ENCODE assay signal across 29 mouse cellular contexts in genomic region chr10:118479244-118479643, GRCm38 (mm10). TPM values are rescaled to one million over a fixed set of nuclear protein-coding genes. Genes with fewer than 3 reads are reported as not detected.
A peak's percentile ranks its signal among the peaks of the same experiment; 100 is the strongest.
DNase-seq lines count a peak whose midpoint lies in the region; ATAC-seq lines count a peak whose summit lies in the region.
"Had no signal": no experiment of that assay in that cellular context is flagged by ENCODE, and none has a peak within 500 bp of the region (broad histone marks: within the 10 kb centered on the region; RNA-seq: fewer than 3 reads in every experiment).

No protein-coding gene starts in this region.

- H3K9me3 ChIP-seq in forebrain, embryonic 16.5 days (ENCODE audit: control insufficient read depth, low read length), result no peaks in the 10 kb centered on the region
- H3K9me3 ChIP-seq: embryonic facial prominence, embryonic 13.5 days; forebrain, embryonic 15.5 days; hindbrain, embryonic 13.5 days; limb, embryonic 15.5 days; liver, embryonic 15.5 days; midbrain, embryonic 12.5 days; neural tube, embryonic 12.5 days had no signal

- no peaks in the 10 kb centered on the region for H3K27me3 ChIP-seq in forebrain, embryonic 16.5 days (replicated peaks; ENCODE audit: control insufficient read depth, insufficient read depth, low read length)
- H3K27me3 ChIP-seq: embryonic facial prominence, embryonic 13.5 days; forebrain, embryonic 15.5 days; hindbrain, embryonic 13.5 days; limb, embryonic 15.5 days; liver, embryonic 15.5 days; midbrain, embryonic 12.5 days; neural tube, embryonic 12.5 days had no signal

- H3K4me3 ChIP-seq in forebrain, embryonic 16.5 days (replicated peaks; ENCODE audit: low read length), result no peak overlapping the region
- H3K4me3 ChIP-seq: embryonic facial prominence, embryonic 13.5 days; forebrain, embryonic 15.5 days; hindbrain, embryonic 13.5 days; layer of hippocampus, adult 2 months; limb, embryonic 15.5 days; liver, embryonic 15.5 days; midbrain, embryonic 12.5 days; neural tube, embryonic 12.5 days had no signal

- no peak overlapping the region for H3K4me2 ChIP-seq in forebrain, embryonic 16.5 days (ENCODE audit: low read length)
- H3K4me2 ChIP-seq: embryonic facial prominence, embryonic 13.5 days; forebrain, embryonic 15.5 days; hindbrain, embryonic 13.5 days; limb, embryonic 15.5 days; liver, embryonic 15.5 days; midbrain, embryonic 12.5 days; neural tube, embryonic 12.5 days had no signal

- H3K27ac ChIP-seq in forebrain, embryonic 16.5 days (ENCODE audit: low read length), result no peak overlapping the region
- H3K27ac ChIP-seq: embryonic facial prominence, embryonic 13.5 days; forebrain, embryonic 15.5 days; hindbrain, embryonic 13.5 days; layer of hippocampus, adult 2 months; limb, embryonic 15.5 days; liver, embryonic 15.5 days; midbrain, embryonic 12.5 days; neural tube, embryonic 12.5 days; stomach, postnatal 0 days had no signal

- intact Hi-C loops in heart, postnatal 25 days (cut with DNase I), result no loop called here

- peak; percentile 94 for ATAC-seq in frontal cortex, adult (ENCODE audit: low TSS enrichment)
- ATAC-seq in forebrain, embryonic 16.5 days, result no peak
- ATAC-seq: forebrain, embryonic 15.5 days; inflammation-experienced regulatory T-cells, adult 6 months; lung, postnatal 0 days had no signal

- 85% methylated on average over 4 of the region's 4 CpGs for WGBS in forebrain, embryonic 16.5 days

- no peaks in the 10 kb centered on the region for H3K4me1 ChIP-seq in forebrain, embryonic 16.5 days (replicated peaks; ENCODE audit: control insufficient read depth, insufficient read depth, low read length)
- H3K4me1 ChIP-seq: embryonic facial prominence, embryonic 13.5 days; forebrain, embryonic 15.5 days; hindbrain, embryonic 13.5 days; limb, embryonic 15.5 days; liver, embryonic 15.5 days; midbrain, embryonic 12.5 days; neural tube, embryonic 12.5 days had no signal

- H3K9ac ChIP-seq in forebrain, embryonic 16.5 days (replicated peaks; ENCODE audit: low read depth, low read length), result no peak overlapping the region
- H3K9ac ChIP-seq: embryonic facial prominence, embryonic 13.5 days; forebrain, embryonic 15.5 days; hindbrain, embryonic 13.5 days; limb, embryonic 15.5 days; liver, embryonic 15.5 days; midbrain, embryonic 12.5 days; neural tube, embryonic 12.5 days had no signal

- H3K36me3 ChIP-seq in forebrain, embryonic 16.5 days (ENCODE audit: control insufficient read depth, insufficient read depth), result no peaks in the 10 kb centered on the region
- H3K36me3 ChIP-seq: embryonic facial prominence, embryonic 13.5 days; forebrain, embryonic 15.5 days; hindbrain, embryonic 13.5 days; limb, embryonic 15.5 days; liver, embryonic 15.5 days; midbrain, embryonic 12.5 days; neural tube, embryonic 12.5 days had no signal

- no peak for DNase-seq in frontal cortex, postnatal 14 days (ENCODE audit: low spot score in 2 of 2)
- peak; percentile 26 for DNase-seq in heart, adult 8-10 months (ENCODE audit: low spot score)
- no peak for DNase-seq in heart, postnatal 25 days (ENCODE audit: low spot score)
- peak; percentile 3 for DNase-seq in right cerebral cortex, postnatal 25 days
- no peak for DNase-seq in right cerebral cortex, postnatal 10 days (ENCODE audit: low spot score in 2 of 2)
- peak; percentile 35 for DNase-seq in telencephalon, adult 2 months (ENCODE audit: low read depth, low spot score)
- DNase-seq: adrenal gland, postnatal 10 days; cerebellum, adult 11 months; cerebellum, postnatal 10 days; kidney, adult 2 months; kidney, postnatal 10 days; layer of hippocampus, postnatal 36 days had no signal

RNA-seq across cellular contexts. Expression of gene Ifng, which starts 38.4 kb away (rescaled TPM):
- not detected for total RNA-seq in heart, adult 8-10 months (2022)
- not detected for total RNA-seq in heart, postnatal 25 days (2021)
- not detected in 2 replicates for polyA plus RNA-seq in forebrain, embryonic 16.5 days (2015; fragmentation: Nextera tagmentation; extraction: Ambion mirVana)
- total RNA-seq: adrenal gland, postnatal 10 days; layer of hippocampus, adult 2 months; layer of hippocampus, postnatal 36 days; megakaryocyte progenitor cell, adult 5-6 weeks had no signal
- polyA plus RNA-seq: brain, embryonic 14.5 days; embryonic facial prominence, embryonic 13.5 days; forebrain, embryonic 15.5 days; gonadal fat pad, adult 2 months; heart, embryonic 16.5 days; hindbrain, embryonic 13.5 days; kidney, adult 2 months; limb, embryonic 15.5 days; liver, embryonic 15.5 days; midbrain, embryonic 12.5 days; neural tube, embryonic 12.5 days; stomach, postnatal 0 days had no signal

Comparison
In these comparisons a context has a peak if more than half of its experiments do, and no peak if none do; other contexts are left out.
1. DNase-seq: peak in heart, adult 8-10 months (single experiment), right cerebral cortex, postnatal 25 days (single experiment) and telencephalon, adult 2 months (single experiment); none in frontal cortex, postnatal 14 days (0 of 2), heart, postnatal 25 days (single experiment) and right cerebral cortex, postnatal 10 days (0 of 2).